Mouse (Mus musculus) liver, embryonic 14.5 days (tissue): ENCODE data around the gene Pigp. TPM values are rescaled to one million over a fixed set of nuclear protein-coding genes. Genes with fewer than 3 reads are reported as not detected.

ENCODE experiments used
- ATAC-seq: fragments of 200-750 bp; cut with Nextera tagmentation; 2 replicates; pipeline ENCODE4 v1.8.0; 2017; ENCODE audit warnings: moderate number of reproducible peaks, mild to moderate bottlenecking, moderate library complexity; ENCODE audit not compliant: insufficient read depth
- DNase-seq, 3 experiments: peaks; one replicate each; pipeline ENCODE4 v3.0.0-alpha.2; 2012 to 2013; ENCODE audit warnings: low read depth in 3 of 3, low spot score in 3 of 3
- H3K27ac ChIP-seq: fragments of 300-500 bp; sonication (generic); 2 replicates; pipeline ENCODE4 v1.5.1; 2014; ENCODE audit warnings: moderate library complexity, mild to moderate bottlenecking, control low read depth, inconsistent platforms
- H3K27me3 ChIP-seq: fragments of 300-500 bp; sonication (generic); 2 replicates; pipeline ENCODE4 v1.6.1; 2014; ENCODE audit warnings: mild to moderate bottlenecking, low read length, moderate library complexity; ENCODE audit not compliant: control insufficient read depth, insufficient read depth
- H3K36me3 ChIP-seq: fragments of 300-500 bp; sonication (generic); replicated peaks from 2 replicates; pipeline ENCODE4 v1.6.1; 2014; ENCODE audit warnings: low read depth; ENCODE audit not compliant: control insufficient read depth, insufficient read depth
- H3K4me1 ChIP-seq, 2 experiments: fragments of 200-500 bp in 1 of 2; fragments of 300-500 bp in 1 of 2; sonication (generic) in 1 of 2; replicated peaks; 2 replicates each; pipeline ENCODE4 v1.6.1; 2012 to 2014; ENCODE audit warnings: antibody characterized with exemption in 1 of 2, inconsistent platforms in 1 of 2, low read length in 1 of 2; ENCODE audit not compliant: control insufficient read depth in 2 of 2, insufficient read depth in 2 of 2
- H3K4me2 ChIP-seq: fragments of 300-500 bp; sonication (generic); 2 replicates; pipeline ENCODE4 v1.6.1; 2014; ENCODE audit warnings: low read depth, mild to moderate bottlenecking, control low read depth, moderate library complexity
- H3K4me3 ChIP-seq, 2 experiments: fragments of 200-500 bp in 1 of 2; fragments of 300-500 bp in 1 of 2; sonication (generic) in 1 of 2; 2 replicates each; pipeline ENCODE4 v1.5.1; 2012 to 2014; ENCODE audit warnings: low read depth in 2 of 2, low read length in 2 of 2, mild to moderate bottlenecking in 2 of 2, control low read depth in 1 of 2, inconsistent platforms in 1 of 2, moderate library complexity in 1 of 2; ENCODE audit not compliant: insufficient read depth in 1 of 2
- H3K9ac ChIP-seq: fragments of 300-500 bp; sonication (generic); replicated peaks from 2 replicates; pipeline ENCODE4 v1.6.1; 2014; ENCODE audit warnings: mild to moderate bottlenecking, control low read depth, moderate library complexity
- H3K9me3 ChIP-seq: fragments of 300-500 bp; sonication (generic); 2 replicates; pipeline ENCODE4 v1.6.1; 2016; ENCODE audit warnings: low read length, mixed read lengths; ENCODE audit not compliant: control insufficient read depth
- CTCF ChIP-seq: IDR thresholded peaks from 2 replicates; pipeline ENCODE4 v1.5.1; 2016; ENCODE audit warnings: antibody characterized with exemption, low read depth, control low read depth
- EP300 ChIP-seq: IDR thresholded peaks from 2 replicates; pipeline ENCODE4 v1.6.1; 2016; ENCODE audit warnings: antibody characterized with exemption, low read depth
- WGBS: fragments of 180-500 bp; shearing (Covaris S2); extraction: QIAGEN DNeasy Blood & Tissue Kit; methylation state at CpG from one replicate; pipeline ENCODE4 v1.1.7; 2014; ENCODE audit not compliant: insufficient replicate concordance; 5-methylcytosine and 5-hydroxymethylcytosine counted together
- polyA plus RNA-seq, 2 experiments: library from polyadenylated mRNA; depleted of rRNA in 1 of 2; stranded (reverse) in 1 of 2; unstranded in 1 of 2; fragments of >200 nt; fragmentation: Nextera tagmentation in 1 of 2; extraction: Ambion mirVana in 1 of 2; gene quantifications; 2 replicates each; pipeline versions ENCODE4 v1.2.1 to v1.2.3; 2012 to 2014

Pigp gene
- polyA plus RNA-seq, 2 experiments: 21.5 to 55.1 TPM

- WGBS: 42% methylated on average over 5 of the region's 5 CpGs
- TF ChIP-seq EP300 (no peak), CTCF (no peak)
- Histone ChIP-seq H3K36me3 (no peaks in the 10 kb centered on the region), H3K4me2 (no peak overlapping the region), H3K4me1 (peaks cover 2 to 13% of the 10 kb centered on the region in 2 experiments; a peak in 2 of 4 replicates), H3K27ac (no peak overlapping the region), H3K4me3 (no peak overlapping the region), H3K9ac (no peak overlapping the region), H3K27me3 (peaks cover 6% of the 10 kb centered on the region), H3K9me3 (no peaks in the 10 kb centered on the region)
- DNase-seq (no peak), ATAC-seq (no peak)
Observed at GRCm38 (mm10) chr16:94323681-94324080, 48.0 kb downstream of the Pigp start.

DNA sequence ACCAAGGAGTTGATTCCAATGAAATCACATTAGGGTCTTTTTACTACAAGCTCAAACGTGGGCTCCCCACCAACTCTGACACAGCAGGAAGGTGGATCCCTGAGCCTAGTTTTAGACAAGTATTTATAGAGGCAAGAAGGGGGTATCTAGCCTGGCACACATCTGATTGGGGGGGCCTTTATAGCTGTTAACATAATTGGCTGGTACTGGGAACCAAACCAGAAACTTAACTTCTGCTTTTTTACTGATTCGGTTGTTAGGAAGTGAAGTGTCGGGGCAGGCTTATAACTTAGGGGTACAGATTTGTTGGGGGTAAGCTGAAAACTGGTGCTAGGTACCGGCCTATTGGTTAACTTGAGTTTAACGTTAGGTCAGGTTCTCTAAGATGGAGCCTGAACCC, 51.4 kb downstream of the Pigp start:
- WGBS: 51% methylated on average over 5 of the region's 5 CpGs
- ATAC-seq: no peak
- TF ChIP-seq CTCF: no peak
- no peak for TF ChIP-seq EP300

DNA sequence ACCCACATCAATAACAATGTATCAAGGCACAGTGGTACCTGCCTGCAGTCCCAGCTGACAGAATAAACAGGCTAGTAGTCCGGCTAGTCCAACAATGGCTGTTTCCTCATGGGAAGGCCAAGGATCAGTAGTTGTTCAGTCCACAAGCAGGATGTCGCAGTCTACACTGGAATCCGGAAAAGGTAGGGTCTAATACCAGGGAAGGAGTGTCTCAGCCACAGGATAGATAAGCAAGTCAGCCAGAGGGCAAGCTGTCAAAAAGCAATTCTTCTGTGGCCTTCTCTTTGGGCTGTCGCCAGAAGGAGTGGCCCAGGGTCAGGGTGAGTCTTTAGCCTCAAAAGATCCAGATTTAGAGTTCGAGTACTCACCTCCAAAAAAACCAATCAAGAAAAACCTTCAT, 53.9 kb downstream of the Pigp start:
- no peak for DNase-seq

More for the DNA sequence above, 51.4 kb downstream of the Pigp start:
- Histone ChIP-seq H3K36me3 (no peaks in the 10 kb centered on the region), H3K4me1 (peaks cover 0 to 6% of the 10 kb centered on the region in 2 experiments; a peak in 2 of 4 replicates), H3K4me3 (no peak overlapping the region), H3K9me3 (no peaks in the 10 kb centered on the region), H3K4me2 (no peak overlapping the region), H3K9ac (no peak overlapping the region), H3K27me3 (no peaks in the 10 kb centered on the region), H3K27ac (no peak overlapping the region)
- DNase-seq: no peak

GRCm38 (mm10) chr16:94315215-94315614, 56.4 kb downstream of the Pigp start:
- ATAC-seq (no peak), DNase-seq (no peak)
- H3K4me2 ChIP-seq: no peak overlapping the region
- no peak overlapping the region for H3K4me3 ChIP-seq
- peaks cover 3 to 13% of the 10 kb centered on the region in 2 experiments; a peak in 3 of 4 replicates for H3K4me1 ChIP-seq
- H3K27me3 ChIP-seq: no peaks in the 10 kb centered on the region
- WGBS: 17% methylated on average over 1 of the region's 1 CpGs
- no peak overlapping the region for H3K9ac ChIP-seq
- no peaks in the 10 kb centered on the region for H3K36me3 ChIP-seq
- H3K9me3 ChIP-seq: no peaks in the 10 kb centered on the region
- H3K27ac ChIP-seq: no peak overlapping the region
- TF ChIP-seq CTCF: no peak
- no peak for TF ChIP-seq EP300

More for the DNA sequence above, 53.9 kb downstream of the Pigp start:
- no peak for TF ChIP-seq CTCF
- TF ChIP-seq EP300: no peak
- no peak overlapping the region for H3K9ac ChIP-seq
- no peaks in the 10 kb centered on the region for H3K9me3 ChIP-seq
- no peak overlapping the region for H3K4me2 ChIP-seq
- H3K4me3 ChIP-seq: no peak overlapping the region
- H3K4me1 ChIP-seq: peaks cover 3 to 8% of the 10 kb centered on the region in 2 experiments; a peak in 3 of 4 replicates
- no peak overlapping the region for H3K27ac ChIP-seq
- 44% methylated on average over 5 of the region's 5 CpGs for WGBS
- ATAC-seq: no peak
- no peaks in the 10 kb centered on the region for H3K27me3 ChIP-seq
- H3K36me3 ChIP-seq: no peaks in the 10 kb centered on the region

DNA sequence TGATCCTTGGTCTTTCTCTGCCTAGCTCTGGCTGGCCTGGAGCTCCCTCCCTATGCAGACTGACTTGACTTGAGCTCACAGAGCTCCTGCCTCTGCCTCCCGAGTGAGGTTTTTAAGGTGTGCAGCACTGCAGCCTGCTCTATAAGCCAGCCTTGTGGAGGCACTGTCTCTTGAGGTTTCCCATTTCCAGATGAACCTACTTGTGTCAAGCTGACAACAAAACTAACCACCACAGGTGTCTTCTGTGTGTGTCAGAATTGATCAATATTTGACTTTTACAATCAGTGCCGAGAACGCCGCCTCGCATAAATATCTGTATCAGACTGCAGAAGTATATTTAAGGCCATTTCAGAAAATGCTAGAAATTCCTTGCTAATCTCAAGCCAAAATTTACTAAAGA, 57.0 kb downstream of the Pigp start:
- no peak for TF ChIP-seq EP300
- no peak for TF ChIP-seq CTCF
- Histone ChIP-seq H3K9ac (no peak overlapping the region), H3K27ac (no peak overlapping the region), H3K9me3 (no peaks in the 10 kb centered on the region), H3K4me1 (peaks cover 3 to 13% of the 10 kb centered on the region in 2 experiments; a peak in 3 of 4 replicates), H3K27me3 (no peaks in the 10 kb centered on the region), H3K4me2 (no peak overlapping the region), H3K36me3 (no peaks in the 10 kb centered on the region), H3K4me3 (no peak overlapping the region)
- DNase-seq (no peak), ATAC-seq (no peak)
- 81% methylated on average over 5 of the region's 5 CpGs for WGBS
